8 mouse cellular contexts compared by ENCODE assay signal in genomic region chr13:51651408-51652064, GRCm38 (mm10). TPM values are rescaled to one million over a fixed set of nuclear protein-coding genes. Genes with fewer than 3 reads are reported as not detected.
DNase-seq lines count a peak whose midpoint lies in the region; ATAC-seq and TF ChIP-seq lines count a peak whose summit lies in the region.

Gene Secisbp2 (plus strand): TSS chr13:51651697.

- DNase-seq in MEL (ENCODE audit: low read depth, low spot score), result peak; percentile 97
- DNase-seq in cerebellum, adult 2 months, result peak; percentile 95 to 97
- peak; percentile 91 for DNase-seq in forelimb bud, embryonic 11.5 days (ENCODE audit: low read depth, low spot score)
- peak; percentile 89 for DNase-seq in layer of hippocampus, adult 9-10 months (ENCODE audit: low spot score)
- DNase-seq in ovary, postnatal 10 days (ENCODE audit: low spot score), result peak; percentile 84
- peak; percentile 91 to 92 for DNase-seq in thymus, postnatal 10 days (ENCODE audit: low spot score in 2 of 2)

- H3K4me2 ChIP-seq in lung, embryonic 16.5 days (ENCODE audit: low read depth, low read length), result peak within 1 kb of the TSS; percentile 81

- peaks cover 0 to 11% of the 10 kb centered on the region in 2 experiments; a peak in 3 of 4 replicates for H3K4me1 ChIP-seq in MEL (ENCODE audit: control insufficient read depth in 1 of 2, insufficient read depth in 2 of 2, low read length in 2 of 2)
- H3K4me1 ChIP-seq in cerebellum, adult 2 months (ENCODE audit: control insufficient read depth, insufficient read depth, low read length), result peaks cover 11% of the 10 kb centered on the region
- peaks cover 24% of the 10 kb centered on the region for H3K4me1 ChIP-seq in lung, embryonic 16.5 days (replicated peaks; ENCODE audit: control insufficient read depth, insufficient read depth, low read length)

- peak in 1 of 2 experiments; percentile 41; a peak in 2 of 4 replicates for TF ChIP-seq EP300 in MEL (IDR thresholded peaks at IDR 0.05; ENCODE audit: low read depth in 1 of 2, low read length in 2 of 2)

- peak; percentile 55 for TF ChIP-seq RAD21 in MEL (IDR thresholded peaks at IDR 0.05; ENCODE audit: low read depth, low read length)

- H3K27me3 ChIP-seq in MEL (ENCODE audit: control insufficient read depth in 1 of 2, insufficient read depth in 2 of 2, low read length in 2 of 2), result no peaks in the 10 kb centered on the region
- no peaks in the 10 kb centered on the region for H3K27me3 ChIP-seq in cerebellum, adult 2 months (ENCODE audit: control insufficient read depth, insufficient read depth, low read length)
- H3K27me3 ChIP-seq in lung, embryonic 16.5 days (ENCODE audit: control insufficient read depth, insufficient read depth, low read depth, low read length), result no peaks in the 10 kb centered on the region

- H3K36me3 ChIP-seq in MEL (ENCODE audit: control insufficient read depth in 1 of 2, insufficient read depth in 2 of 2, low read length in 2 of 2), result peaks cover 10 to 33% of the 10 kb centered on the region in 2 experiments
- peaks cover 12% of the 10 kb centered on the region for H3K36me3 ChIP-seq in lung, embryonic 16.5 days (ENCODE audit: control insufficient read depth, insufficient read depth, low read length)

- peak within 1 kb of the TSS; percentile 99 for H3K9ac ChIP-seq in MEL (ENCODE audit: control insufficient read depth, low read depth, low read length, poor library complexity, severe bottlenecking)
- peak within 1 kb of the TSS; percentile 86 for H3K9ac ChIP-seq in lung, embryonic 16.5 days (ENCODE audit: low read length)

- no peaks in the 10 kb centered on the region for H3K9me3 ChIP-seq in MEL (replicated peaks; ENCODE audit: insufficient read depth, low read length)
- H3K9me3 ChIP-seq in lung, embryonic 16.5 days (ENCODE audit: control insufficient read depth, low read length), result no peaks in the 10 kb centered on the region

- TF ChIP-seq POLR2A in MEL (IDR thresholded peaks at IDR 0.05; ENCODE audit: control insufficient read depth in 1 of 2, insufficient read depth in 1 of 2, low read depth in 1 of 2, low read length in 2 of 2, poor library complexity in 1 of 2), result peak; percentile 77 to 87; a peak in 3 of 4 replicates
- peak; percentile 84; the same call in 1 of the 2 replicates for TF ChIP-seq POLR2A in cerebellum, adult 2 months (IDR thresholded peaks at IDR 0.05; ENCODE audit: borderline replicate concordance, insufficient read depth, low read length)

- peak within 1 kb of the TSS; percentile 90 for H3K27ac ChIP-seq in MEL (ENCODE audit: control insufficient read depth, low read depth, low read length)
- peak within 1 kb of the TSS; percentile 90 for H3K27ac ChIP-seq in cerebellum, adult 2 months (ENCODE audit: insufficient read depth, low read length)
- H3K27ac ChIP-seq in lung, embryonic 16.5 days (ENCODE audit: low read length), result peak within 1 kb of the TSS; percentile 90

- TF ChIP-seq CTCF in MEL (IDR thresholded peaks at IDR 0.05 in 2 of 3, conservative IDR thresholded peaks at IDR 0.05 in 1 of 3; ENCODE audit: control insufficient read depth in 1 of 3, insufficient read depth in 1 of 3, low read depth in 2 of 3, low read length in 3 of 3, poor library complexity in 1 of 3, severe bottlenecking in 1 of 3), result peak; percentile 74 to 93 (median 85); a peak in 5 of 6 replicates
- TF ChIP-seq CTCF in cerebellum, adult 2 months (IDR thresholded peaks at IDR 0.05; ENCODE audit: borderline replicate concordance, insufficient read depth, low read depth, low read length), result peak; percentile 82

- peak within 1 kb of the TSS; percentile 66 to 94 for H3K4me3 ChIP-seq in MEL (ENCODE audit: control insufficient read depth in 1 of 2, insufficient read depth in 1 of 2, low read depth in 2 of 2, low read length in 2 of 2)
- H3K4me3 ChIP-seq in cerebellum, adult 2 months (replicated peaks; ENCODE audit: insufficient read depth, low read depth, low read length), result peak within 1 kb of the TSS; percentile 88
- peak within 1 kb of the TSS; percentile 82 for H3K4me3 ChIP-seq in lung, embryonic 16.5 days (ENCODE audit: low read length)

- WGBS in cerebellum, adult 2 months, result under 1% methylated on average over 69 of the region's 69 CpGs
- WGBS in lung, embryonic 16.5 days, result under 1% methylated on average over 68 of the region's 69 CpGs

- ATAC-seq in hematopoietic stem cell, adult 5-6 weeks (replicated peaks in 1 of 2; ENCODE audit: insufficient read depth in 1 of 2, low FRiP score in 2 of 2, low TSS enrichment in 1 of 2, low read depth in 1 of 2, poor library complexity in 2 of 2, severe bottlenecking in 2 of 2), result peak; percentile 86 to 93
- peak; percentile 96 for ATAC-seq in lung, embryonic 16.5 days (ENCODE audit: low read depth)

- peaks cover 53% of the 10 kb centered on the region for H3K79me2 ChIP-seq in MEL (ENCODE audit: control insufficient read depth, insufficient read depth, low read length, poor library complexity)

TF ChIP-seq in MEL, 35 proteins besides CTCF, POLR2A, EP300 and RAD21:
- TF ChIP-seq UBTF (IDR thresholded peaks at IDR 0.05; ENCODE audit: borderline replicate concordance, insufficient read depth, low read depth, low read length) (no peak), MAFK (IDR thresholded peaks at IDR 0.05; ENCODE audit: borderline replicate concordance, low read depth, low read length) (peak; percentile 16; the same call in 1 of the 2 replicates), ZKSCAN1 (IDR thresholded peaks at IDR 0.05; ENCODE audit: low read depth, low read length) (peak; percentile 51; the same call in 1 of the 2 replicates), ETS1 (IDR thresholded peaks at IDR 0.05; ENCODE audit: low read depth, low read length) (peak; percentile 55; the same call in 1 of the 2 replicates), ZNF384 (IDR thresholded peaks at IDR 0.05; ENCODE audit: low read depth, low read length) (no peak), ZC3H11A (IDR thresholded peaks at IDR 0.05; ENCODE audit: low read depth, low read length) (peak; percentile 43; the same call in 1 of the 2 replicates), TAL1 (IDR thresholded peaks at IDR 0.05; ENCODE audit: low read length) (no peak), CHD1 (IDR thresholded peaks at IDR 0.05; ENCODE audit: low read depth, low read length) (no peak; the same call in 1 of the 2 replicates), MYC (IDR thresholded peaks at IDR 0.05; ENCODE audit: low read depth, low read length) (peak; percentile 97), JUND (IDR thresholded peaks at IDR 0.05; ENCODE audit: low read depth, low read length) (no peak), GATA1 (IDR thresholded peaks at IDR 0.05; ENCODE audit: low read depth, low read length) (no peak), BHLHE40 (IDR thresholded peaks at IDR 0.05; ENCODE audit: borderline replicate concordance, low read depth, low read length) (peak; percentile 78), ELF1 (IDR thresholded peaks at IDR 0.05; ENCODE audit: low read depth, low read length) (peak; percentile 100), POLR2AphosphoS2 (IDR thresholded peaks at IDR 0.05; ENCODE audit: low read length) (peak; percentile 99), TBP (IDR thresholded peaks at IDR 0.05; ENCODE audit: low read depth, low read length) (0 out of 2 replicates have a peak, but pooled peaks have one; percentile 4), USF1 (IDR thresholded peaks at IDR 0.05; ENCODE audit: low read depth, low read length) (peak; percentile 43; the same call in 1 of the 2 replicates), CHD2 (IDR thresholded peaks at IDR 0.05; ENCODE audit: low read length) (no peak), MYB (IDR thresholded peaks at IDR 0.05; ENCODE audit: low read depth, low read length) (no peak), E2F4 (IDR thresholded peaks at IDR 0.05; ENCODE audit: borderline replicate concordance, low read depth, low read length) (0 out of 2 replicates have a peak, but pooled peaks have one; percentile 21), MAX (IDR thresholded peaks at IDR 0.05; ENCODE audit: low read length) (peak; percentile 98), POLR2AphosphoS5 (IDR thresholded peaks at IDR 0.05; ENCODE audit: borderline replicate concordance, low read depth, low read length) (peak; percentile 87; the same call in 1 of the 2 replicates), MAZ (IDR thresholded peaks at IDR 0.05; ENCODE audit: low read depth, low read length) (peak; percentile 87; the same call in 1 of the 2 replicates), GABPA (IDR thresholded peaks at IDR 0.05; ENCODE audit: low read depth, low read length) (no peak), TCF12 (IDR thresholded peaks at IDR 0.05; ENCODE audit: low read depth, low read length) (0 out of 2 replicates have a peak, but pooled peaks have one; percentile 25), USF2 (IDR thresholded peaks at IDR 0.05; ENCODE audit: borderline replicate concordance in 1 of 2, insufficient read depth in 1 of 2, low read depth in 1 of 2, low read length in 2 of 2) (no peak), RCOR1 (IDR thresholded peaks at IDR 0.05; ENCODE audit: low read depth, low read length) (0 out of 2 replicates have a peak, but pooled peaks have one; percentile 30), SMC3 (IDR thresholded peaks at IDR 0.05; ENCODE audit: low read depth, low read length) (peak; percentile 69), MXI1 (IDR thresholded peaks at IDR 0.05; ENCODE audit: low read depth, low read length) (peak; percentile 100), SIN3A (IDR thresholded peaks at IDR 0.05; ENCODE audit: low read length) (peak; percentile 99), MEF2A (IDR thresholded peaks at IDR 0.05; ENCODE audit: extremely low read depth, insufficient replicate concordance, low read depth, low read length, poor library complexity, severe bottlenecking) (no peak), ZMIZ1 (IDR thresholded peaks at IDR 0.05; ENCODE audit: low read depth, low read length) (peak; percentile 94), NRF1 (IDR thresholded peaks at IDR 0.05; ENCODE audit: insufficient read depth, low read depth, low read length, poor library complexity, severe bottlenecking) (peak; percentile 46; the same call in 1 of the 2 replicates), HCFC1 (IDR thresholded peaks at IDR 0.05; ENCODE audit: low read depth, low read length) (peak; percentile 95), NELFE (IDR thresholded peaks at IDR 0.05; ENCODE audit: low read depth, low read length) (peak; percentile 87), KAT2A (conservative IDR thresholded peaks at IDR 0.05; ENCODE audit: low read depth, low read length) (peak; percentile 79; the same call in 1 of the 2 replicates)

RNA-seq across cellular contexts. Expression of gene Secisbp2, which starts in this region (rescaled TPM):
- total RNA-seq in MEL (2012; rRNA removed), result 23.4 and 26.0 TPM in 2 replicates
- polyA plus RNA-seq in MEL (2012; ENCODE audit: insufficient read depth in 1 of 2, insufficient read length in 2 of 2, low read depth in 1 of 2, low replicate concordance in 2 of 2, missing spikeins in 1 of 2), result 10 to 100 TPM; 28.5 to 76.4 TPM
- polyA plus RNA-seq in cerebellum, adult 2 months (2012; rRNA removed), result 27.6 and 29.8 TPM in 2 replicates
- total RNA-seq in hematopoietic stem cell, adult 5-6 weeks (2017), result 29.4 and 35.8 TPM in 2 replicates
- polyA plus RNA-seq in lung, embryonic 16.5 days (2015; fragmentation: Nextera tagmentation; extraction: Ambion mirVana), result 27.5 and 28.3 TPM in 2 replicates

Comparison
In these comparisons a context has a peak if more than half of its experiments do, and no peak if none do; other contexts are left out.
1. Peak in every context shown above with its lines: DNase-seq, ATAC-seq, H3K4me3 ChIP-seq and H3K27ac ChIP-seq.